In genomic region chr1:171454926-171455325, GRCm38 (mm10) we compare ENCODE assay signal across 24 mouse cellular contexts. TPM values are rescaled to one million over a fixed set of nuclear protein-coding genes. Genes with fewer than 3 reads are reported as not detected.
DNase-seq lines count a peak whose midpoint lies in the region; ATAC-seq and TF ChIP-seq lines count a peak whose summit lies in the region.
"Had no signal": no experiment of that assay in that cellular context is flagged by ENCODE, and none has a peak within 500 bp of the region (broad histone marks: within the 10 kb centered on the region; RNA-seq: fewer than 3 reads in every experiment).

No protein-coding gene starts in this region.

- peak; percentile 25; the same call in 1 of the 2 replicates for TF ChIP-seq CTCF in kidney, adult 2 months (conservative IDR thresholded peaks at IDR 0.05; ENCODE audit: insufficient read depth, insufficient read length, low read depth, low read length)
- peak; percentile 35 for TF ChIP-seq CTCF in liver, postnatal 0 days (IDR thresholded peaks at IDR 0.05; ENCODE audit: low read depth)

- H3K4me1 ChIP-seq in kidney, adult 2 months (ENCODE audit: control insufficient read depth, insufficient read depth, low read length), result peaks cover 3% of the 10 kb centered on the region; the same call in 1 of the 2 replicates
- H3K4me1 ChIP-seq in liver, postnatal 0 days (ENCODE audit: insufficient read depth), result peaks cover 15% of the 10 kb centered on the region
- H3K4me1 ChIP-seq: limb, embryonic 15.5 days; stomach, embryonic 15.5 days had no signal

- ATAC-seq in CD4-positive, CD25-positive, alpha-beta regulatory T cell, adult 4 months, result no peak
- no peak for ATAC-seq in liver, postnatal 0 days
- ATAC-seq: forebrain, embryonic 13.5 days; hindbrain, embryonic 16.5 days; midbrain, embryonic 15.5 days had no signal

- no peak for TF ChIP-seq EP300 in liver, postnatal 0 days (IDR thresholded peaks at IDR 0.05; ENCODE audit: low read depth)

- no peak overlapping the region for H3K27ac ChIP-seq in kidney, adult 2 months (ENCODE audit: insufficient read depth, low read depth, low read length)
- peak overlapping the region; percentile 26 for H3K27ac ChIP-seq in liver, postnatal 0 days (ENCODE audit: low read depth)
- H3K27ac ChIP-seq: forebrain, embryonic 13.5 days; heart, embryonic 15.5 days; limb, embryonic 15.5 days; midbrain, embryonic 10.5 days; midbrain, embryonic 15.5 days; neural tube, embryonic 15.5 days; stomach, embryonic 15.5 days had no signal

- no peak for TF ChIP-seq POLR2A in kidney, adult 2 months (IDR thresholded peaks at IDR 0.05; ENCODE audit: low read depth, low read length)

- no peaks in the 10 kb centered on the region for H3K36me3 ChIP-seq in kidney, adult 2 months (ENCODE audit: control insufficient read depth, insufficient read depth, low read length)
- H3K36me3 ChIP-seq in liver, postnatal 0 days (replicated peaks; ENCODE audit: insufficient read depth, low read length), result no peaks in the 10 kb centered on the region
- H3K36me3 ChIP-seq: heart, embryonic 15.5 days; limb, embryonic 15.5 days; midbrain, embryonic 10.5 days; midbrain, embryonic 15.5 days; neural tube, embryonic 15.5 days; stomach, embryonic 15.5 days had no signal

- H3K27me3 ChIP-seq in kidney, adult 2 months (replicated peaks; ENCODE audit: control insufficient read depth, insufficient read depth, low read length), result no peaks in the 10 kb centered on the region
- H3K27me3 ChIP-seq in liver, postnatal 0 days (ENCODE audit: insufficient read depth, low read length), result no peaks in the 10 kb centered on the region
- H3K27me3 ChIP-seq: forebrain, embryonic 13.5 days; heart, embryonic 15.5 days; limb, embryonic 15.5 days; midbrain, embryonic 15.5 days; neural tube, embryonic 15.5 days; stomach, embryonic 15.5 days had no signal

- no peak overlapping the region for H3K9ac ChIP-seq in liver, postnatal 0 days (replicated peaks)
- H3K9ac ChIP-seq: forebrain, embryonic 13.5 days; heart, embryonic 15.5 days; limb, embryonic 15.5 days; lung, embryonic 14.5 days; midbrain, embryonic 15.5 days; neural tube, embryonic 15.5 days; stomach, embryonic 15.5 days had no signal

- H3K9me3 ChIP-seq in liver, postnatal 0 days (ENCODE audit: low read length), result no peaks in the 10 kb centered on the region
- H3K9me3 ChIP-seq: forebrain, embryonic 13.5 days; heart, embryonic 15.5 days; limb, embryonic 15.5 days; midbrain, embryonic 10.5 days; midbrain, embryonic 15.5 days; neural tube, embryonic 15.5 days; stomach, embryonic 15.5 days had no signal

- 72% methylated on average over 6 of the region's 6 CpGs for WGBS in kidney, adult 2 months
- WGBS in liver, postnatal 0 days (ENCODE audit: insufficient replicate concordance), result 77% methylated on average over 6 of the region's 6 CpGs

- no peak overlapping the region for H3K4me3 ChIP-seq in kidney, adult 2 months (ENCODE audit: insufficient read depth, low read depth, low read length)
- H3K4me3 ChIP-seq in liver, postnatal 0 days (ENCODE audit: low read depth, low read length), result no peak overlapping the region
- H3K4me3 ChIP-seq: forebrain, embryonic 13.5 days; heart, embryonic 15.5 days; limb, embryonic 15.5 days; midbrain, embryonic 10.5 days; midbrain, embryonic 15.5 days; neural tube, embryonic 15.5 days; stomach, embryonic 15.5 days had no signal

- DNase-seq in CD4-positive, CD25-positive, alpha-beta regulatory T cell, adult 2 months (ENCODE audit: low read depth, low spot score), result peak; percentile 12
- DNase-seq in kidney, adult 2 months, result no peak
- DNase-seq in kidney, postnatal 25 days, result no peak
- DNase-seq in liver, postnatal 0 days, result no peak
- no peak for DNase-seq in liver
- DNase-seq in Muller cell, postnatal 12 days (ENCODE audit: inconsistent ontology term), result no peak
- DNase-seq: adrenal gland, adult 8-10 months; cerebellum, adult 8-10 months; cerebellum, postnatal 36 days; kidney, adult 9 months; kidney, postnatal 10 days; lung, embryonic 14.5 days; retina, postnatal 1 day; right cerebral cortex, postnatal 14 days; thymus, postnatal 14 days had no signal

- no peak overlapping the region for H3K4me2 ChIP-seq in liver, postnatal 0 days (ENCODE audit: low read depth, low read length)
- H3K4me2 ChIP-seq: forebrain, embryonic 13.5 days; heart, embryonic 15.5 days; limb, embryonic 15.5 days; lung, embryonic 14.5 days; midbrain, embryonic 15.5 days; neural tube, embryonic 15.5 days; stomach, embryonic 15.5 days had no signal

RNA-seq across cellular contexts. Expression of gene F11r, which starts 17.6 kb away (rescaled TPM):
- polyA plus RNA-seq in CD4-positive, CD25-positive, alpha-beta regulatory T cell, adult 4 months (2017; shearing (Covaris generic)), result 1 to 10 TPM in 1 of 2 experiments, under 1 TPM in 1; 0.16 to 1.1 TPM
- 88.7 and 106 TPM in 2 replicates for polyA plus RNA-seq in kidney, adult 2 months (2012; rRNA removed)
- 57.9 and 61.7 TPM in 2 replicates for polyA plus RNA-seq in liver, postnatal 0 days (2015; fragmentation: Nextera tagmentation; extraction: Ambion mirVana)

RNA-seq across cellular contexts. Expression of gene Tstd1, which starts 36.3 kb away (rescaled TPM):
- polyA plus RNA-seq in CD4-positive, CD25-positive, alpha-beta regulatory T cell, adult 4 months (2017; shearing (Covaris generic)), result 10 to 100 TPM; 10.0 to 20.1 TPM
- 77.3 and 79.7 TPM in 2 replicates for polyA plus RNA-seq in kidney, adult 2 months (2012; rRNA removed)
- polyA plus RNA-seq in liver, postnatal 0 days (2015; fragmentation: Nextera tagmentation; extraction: Ambion mirVana), result 36.5 and 37.8 TPM in 2 replicates

RNA-seq across cellular contexts. Expression of gene Usf1, which starts 43.8 kb away (rescaled TPM):
- 100 to 1,000 TPM in 1 of 2 experiments, 10 to 100 TPM in 1; 62.2 to 115 TPM for polyA plus RNA-seq in CD4-positive, CD25-positive, alpha-beta regulatory T cell, adult 4 months (2017; shearing (Covaris generic))
- 56.8 and 59.0 TPM in 2 replicates for polyA plus RNA-seq in kidney, adult 2 months (2012; rRNA removed)
- 22.6 and 25.4 TPM in 2 replicates for polyA plus RNA-seq in liver, postnatal 0 days (2015; fragmentation: Nextera tagmentation; extraction: Ambion mirVana)

RNA-seq across cellular contexts. Expression of gene Alyref2, which starts 48.4 kb away (rescaled TPM):
- polyA plus RNA-seq in CD4-positive, CD25-positive, alpha-beta regulatory T cell, adult 4 months (2017; shearing (Covaris generic)), result 10 to 100 TPM; 10.5 to 11.7 TPM
- polyA plus RNA-seq in kidney, adult 2 months (2012; rRNA removed), result 3.2 and 3.3 TPM in 2 replicates
- polyA plus RNA-seq in liver, postnatal 0 days (2015; fragmentation: Nextera tagmentation; extraction: Ambion mirVana), result 8.4 and 8.9 TPM in 2 replicates

Comparison
In these comparisons a context has a peak if more than half of its experiments do, and no peak if none do; other contexts are left out.
1. RNA of gene F11r, which starts 17.6 kb away (polyA plus RNA-seq): 88.7 to 106 TPM in kidney, adult 2 months and 57.9 to 61.7 TPM in liver, postnatal 0 days; 0.16 to 1.1 TPM in CD4-positive, CD25-positive, alpha-beta regulatory T cell, adult 4 months; every median in the first group is over 10 times any median in the second.